Mouse (Mus musculus): ENCODE measurements around the gene Gm28035. TPM values are rescaled to one million over a fixed set of nuclear protein-coding genes. Genes with fewer than 3 reads are reported as not detected.
A peak's percentile ranks its signal among the peaks of the same experiment; 100 is the strongest.

Gene Gm28035
- total RNA-seq, 4 experiments from 2014 or later = 0.22 to 0.78 (median 0.40) TPM; not detected in 1

GRCm38 (mm10) chr2:30261064-30261736, 20.8 kb downstream of the Gm28035 start:
- no peak for DNase-seq (ENCODE audit: low spot score in 2 of 2)

GRCm38 (mm10) chr2:30261921-30262839, 21.8 kb downstream of the Gm28035 start:
- DNase-seq (ENCODE audit: low spot score in 2 of 2) = no peak

DNA sequence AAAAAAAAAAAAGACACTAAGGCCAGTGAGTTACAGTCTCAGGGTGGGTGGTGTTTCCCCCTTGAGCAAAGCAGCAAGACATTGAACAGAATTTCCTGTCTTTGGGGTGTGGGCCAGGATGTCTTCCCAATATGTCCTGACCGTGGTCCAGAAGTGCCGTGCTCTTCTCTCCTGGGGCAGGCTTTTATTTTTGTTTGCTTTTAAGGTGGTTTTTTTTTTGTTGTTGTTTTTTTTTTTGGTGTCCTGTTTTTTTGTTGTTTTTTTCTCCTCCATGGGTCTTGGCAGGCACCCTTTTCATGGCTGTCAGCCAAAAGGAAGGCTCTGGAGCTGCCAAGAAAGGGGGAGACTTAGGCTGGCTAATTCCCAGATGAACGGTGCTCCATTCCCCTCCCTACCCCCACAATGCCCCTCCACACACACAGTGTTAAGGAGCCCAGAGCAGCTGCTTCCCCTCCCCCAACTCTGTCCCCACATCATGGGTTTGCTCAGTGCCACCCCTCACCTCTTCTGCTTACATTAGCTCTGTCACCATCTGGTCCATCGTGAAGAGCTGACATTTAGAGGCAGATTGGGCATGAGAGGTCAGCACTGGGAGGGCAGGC, 22.6 kb downstream of the Gm28035 start:
- DNase-seq (ENCODE audit: low spot score in 2 of 2) = no peak

GRCm38 (mm10) chr2:30263811-30264210, 23.4 kb downstream of the Gm28035 start:
- DNase-seq (ENCODE audit: low spot score in 2 of 2) = no peak

DNA sequence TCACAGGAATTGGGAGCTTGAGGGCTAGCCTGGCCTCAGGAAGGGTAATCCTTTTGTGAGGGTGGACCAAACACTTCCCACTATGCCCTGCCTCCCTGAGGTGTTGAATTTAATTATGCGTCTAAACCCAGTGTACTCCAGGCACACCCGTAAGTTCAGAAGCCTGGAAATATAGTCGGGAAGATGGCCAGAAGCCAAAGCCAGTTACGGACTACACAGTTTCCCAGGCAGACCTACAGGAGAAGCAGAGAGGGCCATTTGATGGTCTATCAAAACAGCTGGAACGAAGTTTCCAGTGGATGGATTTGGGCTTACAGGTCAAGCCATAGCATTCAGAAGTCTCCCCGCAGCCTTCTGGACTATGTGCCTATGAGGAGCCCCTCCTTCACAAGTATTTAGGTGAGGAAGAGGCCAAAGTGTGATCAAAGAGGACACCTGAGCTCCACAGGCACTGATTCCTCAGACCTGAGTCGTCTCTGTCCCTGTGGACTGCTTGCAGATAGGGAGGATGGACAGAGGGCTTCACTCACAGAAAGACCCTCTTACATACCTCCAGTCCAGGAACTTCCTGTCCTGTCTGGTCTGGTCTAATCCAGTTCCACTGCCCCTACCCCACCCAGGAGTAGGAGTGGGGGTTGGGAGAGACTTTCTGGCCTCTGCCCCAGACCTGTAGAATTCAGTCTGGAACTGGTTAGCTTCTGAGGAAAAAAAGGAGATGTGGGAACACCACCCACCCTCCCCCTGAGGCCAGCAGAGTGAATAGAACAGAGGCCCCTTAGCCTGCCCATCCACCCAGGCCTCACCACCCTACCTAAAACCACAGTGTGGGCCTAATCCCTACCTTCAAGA, 24.5 kb downstream of the Gm28035 start:
- no peak for DNase-seq (ENCODE audit: low spot score in 2 of 2)

GRCm38 (mm10) chr2:30265767-30266253, 25.4 kb downstream of the Gm28035 start, which contains the start of gene Phyhd1:
TSS of gene Phyhd1 (plus strand) at chr2:30266203.
- DNase-seq (ENCODE audit: low spot score in 2 of 2) = peak; percentile 62 to 73

GRCm38 (mm10) chr2:30266392-30266941, 26.1 kb downstream of the Gm28035 start:
- peak; percentile 55 to 62 for DNase-seq (ENCODE audit: low spot score in 2 of 2)

DNA sequence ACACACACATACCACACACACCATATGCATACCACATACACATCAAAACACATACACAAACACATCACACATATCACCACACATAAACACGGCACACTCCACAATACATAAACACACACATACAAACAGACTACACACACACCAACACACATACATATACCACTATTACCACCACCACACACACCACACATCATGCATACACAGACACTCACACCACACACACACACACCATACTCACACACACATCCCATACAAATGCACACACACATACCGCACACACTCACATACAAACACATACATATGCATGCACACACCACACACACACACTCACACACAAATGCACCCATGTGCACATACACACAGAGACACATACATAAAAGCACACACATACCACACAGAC, 27.1 kb downstream of the Gm28035 start:
- DNase-seq (ENCODE audit: low spot score in 2 of 2) = no peak

- DNase-seq (ENCODE audit: low spot score in 2 of 2) = no peak
Observed at GRCm38 (mm10) chr2:30268371-30268770, 28.0 kb downstream of the Gm28035 start.

DNA sequence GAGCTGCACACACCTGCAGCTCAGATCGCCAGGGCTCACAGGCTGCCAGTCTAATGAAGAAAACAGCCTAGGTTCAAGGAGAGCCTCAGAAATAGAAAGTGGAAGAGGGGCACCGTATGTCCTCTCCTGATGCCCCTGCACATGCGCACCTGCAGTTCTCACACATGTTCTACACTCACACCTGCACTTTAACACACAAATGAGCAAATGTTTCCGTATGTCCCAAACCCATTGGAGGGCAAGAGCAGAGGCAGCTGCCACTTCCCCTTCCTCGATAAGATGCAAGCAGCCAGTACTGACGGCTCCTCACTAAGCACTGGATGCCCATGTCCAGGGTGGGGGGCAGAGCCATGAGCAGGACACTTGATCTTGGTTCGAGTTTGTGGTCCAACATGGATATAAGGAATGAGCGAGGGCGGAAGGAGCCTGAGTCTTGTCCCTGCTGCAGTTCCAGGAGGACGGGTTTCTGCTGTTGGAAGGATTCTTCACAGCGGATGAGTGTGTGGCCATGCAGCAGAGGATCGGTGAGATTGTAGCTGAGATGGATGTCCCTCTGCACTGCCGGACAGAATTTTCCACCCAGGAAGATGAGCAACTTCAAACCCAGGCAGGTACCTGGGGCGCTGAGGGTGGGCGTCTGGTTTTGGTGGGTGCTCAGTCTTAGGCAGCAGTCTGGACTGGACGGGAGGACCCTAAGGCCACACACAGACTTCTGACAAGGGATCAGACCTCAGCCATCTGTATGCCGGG, 29.0 kb downstream of the Gm28035 start:
- no peak for DNase-seq (ENCODE audit: low spot score in 2 of 2)

- DNase-seq (ENCODE audit: low spot score in 2 of 2) = peak; percentile 46 to 49
Observed at GRCm38 (mm10) chr2:30270134-30270533, 29.8 kb downstream of the Gm28035 start.

DNA sequence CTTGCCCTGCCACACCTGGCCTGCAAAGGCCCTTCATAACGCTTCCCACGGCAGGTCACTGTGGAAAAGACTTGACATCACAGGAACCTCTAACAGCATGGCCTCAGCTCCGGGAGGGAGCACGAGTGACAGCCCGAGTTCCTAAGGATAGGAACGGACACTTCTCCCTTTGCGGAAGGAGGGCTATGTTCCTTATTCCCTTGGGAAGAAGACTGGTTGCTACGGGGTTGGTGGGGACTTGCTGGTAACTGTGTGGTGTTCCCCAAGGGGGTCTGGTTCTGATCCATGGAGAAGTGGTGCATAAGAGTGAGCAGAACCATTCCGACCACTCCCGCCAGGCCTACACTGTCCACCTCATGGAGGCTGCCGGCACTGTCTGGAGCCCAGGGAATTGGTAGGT, 40.4 kb downstream of the Gm28035 start, which contains the start of gene Gm28038:
Gm28038 (plus strand) TSS at position 301 of the 400 bp plus-strand sequence.
- no peak for DNase-seq (ENCODE audit: low spot score in 2 of 2)

DNA sequence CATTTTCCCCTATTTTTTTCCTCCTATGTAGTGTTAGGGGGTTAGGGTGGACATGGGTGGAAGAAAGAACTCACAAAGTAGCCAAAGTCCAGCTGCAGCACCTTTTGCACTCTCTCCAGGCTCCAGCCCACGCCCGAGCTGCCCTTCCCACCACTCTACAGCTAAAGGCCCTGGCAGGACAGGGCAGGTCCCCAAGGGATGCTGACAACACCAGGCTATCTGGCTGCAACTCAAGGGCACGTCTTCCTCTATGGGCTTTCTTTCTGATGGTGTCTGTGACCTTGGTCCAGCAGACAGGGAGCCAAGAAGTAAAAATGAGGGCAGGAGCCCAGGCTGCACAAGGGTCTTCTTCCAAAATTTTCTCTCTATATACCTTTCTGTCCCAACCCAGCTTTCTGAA, 41.3 kb downstream of the Gm28035 start:
- no peak for DNase-seq (ENCODE audit: low spot score in 2 of 2)

DNA sequence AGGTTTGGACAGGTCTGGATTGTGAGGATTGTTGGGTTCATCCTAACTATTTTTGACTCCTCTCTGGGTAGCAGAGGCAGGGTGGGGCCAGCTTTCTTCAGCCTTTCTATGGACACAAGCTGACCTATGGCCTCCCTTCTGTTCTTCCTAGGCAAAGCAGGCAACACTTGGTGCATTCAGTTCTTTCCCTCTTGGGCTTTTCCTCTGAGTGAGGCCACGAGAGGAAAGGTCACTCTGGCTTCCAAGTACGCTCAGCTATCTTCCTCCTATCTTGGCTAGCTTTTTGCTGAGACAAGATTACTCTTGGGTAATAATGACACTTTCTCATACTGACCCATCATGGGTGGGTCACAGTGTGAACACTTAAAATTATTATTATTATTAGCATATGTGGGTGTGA, 42.8 kb downstream of the Gm28035 start:
- no peak for DNase-seq (ENCODE audit: low spot score in 2 of 2)

GRCm38 (mm10) chr2:30285004-30285403, 44.6 kb downstream of the Gm28035 start:
- no peak for DNase-seq (ENCODE audit: low spot score in 2 of 2)

GRCm38 (mm10) chr2:30285416-30286181, 45.2 kb downstream of the Gm28035 start:
- DNase-seq (ENCODE audit: low spot score in 2 of 2) = no peak

DNA sequence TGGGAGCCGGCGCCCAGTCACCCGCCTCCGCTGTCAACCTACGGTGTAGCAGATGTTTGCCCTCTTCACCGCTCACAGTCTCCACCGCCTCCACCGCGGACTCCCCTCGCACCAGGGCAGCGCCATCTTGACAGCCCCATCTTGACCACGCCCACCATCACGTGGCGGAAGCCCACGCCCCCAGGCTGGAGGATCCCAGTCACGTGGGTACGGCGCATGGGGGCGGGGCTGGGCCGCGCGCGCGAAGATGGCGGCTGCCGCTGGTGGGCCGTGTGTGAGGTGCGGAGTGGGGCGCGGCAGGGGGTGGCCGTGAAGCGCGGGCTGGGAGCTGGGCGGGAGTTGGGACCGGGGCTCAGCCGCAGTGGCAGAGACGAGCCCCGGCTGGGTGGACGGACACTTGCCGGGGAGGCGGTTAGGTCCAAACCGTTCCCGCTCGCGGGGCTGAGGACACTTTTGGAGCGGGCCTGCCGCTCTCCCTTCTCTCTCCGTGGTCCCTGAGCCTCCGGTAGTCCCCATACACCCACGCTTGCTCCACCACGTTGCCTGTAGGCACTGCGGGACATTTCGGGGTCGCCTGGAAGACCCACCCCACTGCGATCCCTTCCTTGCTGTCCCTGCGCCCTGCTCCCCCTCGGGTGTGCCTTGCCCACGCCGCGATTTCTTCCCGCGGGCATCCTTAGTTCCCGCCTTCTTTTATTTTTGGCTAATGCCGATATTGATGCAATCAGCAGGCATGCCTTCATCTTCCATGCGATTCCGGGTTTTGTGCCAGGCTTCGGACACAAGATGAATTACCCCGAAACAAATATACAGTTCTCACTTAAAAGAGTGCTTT, 46.0 kb downstream of the Gm28035 start, which contains the start of the genes Dolk and Nup188:
Dolk (minus strand) TSS at position 143 of the 835 bp plus-strand sequence.
Nup188 (plus strand) TSS at position 206 of the 835 bp plus-strand sequence.
- peak; percentile 92 to 94 for DNase-seq (ENCODE audit: low spot score in 2 of 2)

DNA sequence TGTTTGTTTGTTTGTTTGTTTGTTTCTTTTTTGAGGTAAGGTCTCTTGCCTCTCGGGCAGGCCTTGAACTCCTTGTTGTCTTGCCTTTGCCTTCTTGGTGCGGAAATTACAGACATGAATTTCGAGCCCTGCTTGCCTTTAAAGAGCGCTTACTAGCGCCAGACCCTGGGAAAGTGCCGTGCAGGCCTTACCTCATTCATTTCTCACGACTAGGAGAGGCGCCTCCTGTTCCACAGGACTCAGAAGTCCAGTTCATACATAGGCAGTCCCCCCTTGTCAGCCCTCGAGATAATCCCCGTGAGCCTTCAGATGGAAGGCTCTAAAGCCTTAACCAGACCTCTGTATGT, 46.6 kb downstream of the Gm28035 start:
- no peak for DNase-seq (ENCODE audit: low spot score in 2 of 2)
